ENCODE assay signal across 25 mouse cellular contexts in the genomic region with DNA sequence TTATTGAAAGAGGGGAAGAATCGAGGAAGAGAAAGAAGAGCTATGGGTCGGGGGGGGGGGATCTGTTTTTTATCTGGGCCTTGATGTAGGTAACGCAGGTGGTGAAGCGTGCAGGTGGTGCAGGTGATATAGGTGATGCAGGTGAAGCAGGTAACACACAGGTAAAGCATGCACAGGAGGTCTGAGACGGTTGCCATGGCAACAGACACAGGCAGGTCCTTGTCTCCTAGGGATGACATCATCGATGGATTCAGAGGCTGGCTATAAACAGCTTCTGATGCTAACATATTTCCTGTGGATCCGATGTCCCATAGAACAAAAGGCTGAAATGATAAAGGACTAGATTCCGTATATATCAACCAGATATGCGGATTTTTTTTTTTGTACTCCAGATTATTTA. TPM values are rescaled to one million over a fixed set of nuclear protein-coding genes. Genes with fewer than 3 reads are reported as not detected.
A peak's percentile ranks its signal among the peaks of the same experiment; 100 is the strongest.
DNase-seq lines count a peak whose midpoint lies in the region; ATAC-seq and TF ChIP-seq lines count a peak whose summit lies in the region.
"Had no signal": no experiment of that assay in that cellular context is flagged by ENCODE, and none has a peak within 500 bp of the region (broad histone marks: within the 10 kb centered on the region; RNA-seq: fewer than 3 reads in every experiment).

No protein-coding gene starts in this region.

- no peak for TF ChIP-seq CTCF in hindbrain, postnatal 0 days (IDR thresholded peaks at IDR 0.05; ENCODE audit: low read depth)
- no peak for TF ChIP-seq CTCF in midbrain, postnatal 0 days (IDR thresholded peaks at IDR 0.05)

- no peak overlapping the region for H3K4me3 ChIP-seq in forebrain, embryonic 14.5 days (ENCODE audit: low read depth, low read length)
- no peak overlapping the region for H3K4me3 ChIP-seq in forebrain, embryonic 11.5 days (ENCODE audit: low read depth, low read length)
- H3K4me3 ChIP-seq in hindbrain, postnatal 0 days (ENCODE audit: low read length), result no peak overlapping the region
- no peak overlapping the region for H3K4me3 ChIP-seq in hindbrain, embryonic 10.5 days
- H3K4me3 ChIP-seq in midbrain, postnatal 0 days (ENCODE audit: low read depth, low read length), result no peak overlapping the region
- no peak overlapping the region for H3K4me3 ChIP-seq in midbrain, embryonic 16.5 days (ENCODE audit: low read depth, low read length)
- H3K4me3 ChIP-seq: embryonic facial prominence, embryonic 12.5 days; embryonic facial prominence, embryonic 15.5 days; forebrain, embryonic 12.5 days; hindbrain, embryonic 12.5 days had no signal

- ATAC-seq in forebrain, embryonic 14.5 days, result no peak
- ATAC-seq in forebrain, embryonic 11.5 days (replicated peaks; ENCODE audit: low FRiP score), result no peak
- ATAC-seq in hindbrain, postnatal 0 days, result peak; percentile 70
- ATAC-seq in midbrain, postnatal 0 days (ENCODE audit: low FRiP score), result no peak
- no peak for ATAC-seq in midbrain, embryonic 16.5 days
- ATAC-seq: forebrain, embryonic 16.5 days; hindbrain, embryonic 16.5 days; inflammation-experienced regulatory T-cells, adult 6 months; intestine, embryonic 16.5 days had no signal

- H3K27ac ChIP-seq in forebrain, embryonic 14.5 days (ENCODE audit: low read depth, low read length), result no peak overlapping the region
- no peak overlapping the region for H3K27ac ChIP-seq in forebrain, embryonic 11.5 days (ENCODE audit: low read depth, low read length)
- H3K27ac ChIP-seq in hindbrain, postnatal 0 days, result no peak overlapping the region
- no peak overlapping the region for H3K27ac ChIP-seq in hindbrain, embryonic 10.5 days
- H3K27ac ChIP-seq in midbrain, postnatal 0 days (ENCODE audit: low read depth, low read length), result no peak overlapping the region
- H3K27ac ChIP-seq in midbrain, embryonic 16.5 days (ENCODE audit: low read length), result no peak overlapping the region
- H3K27ac ChIP-seq: embryonic facial prominence, embryonic 12.5 days; embryonic facial prominence, embryonic 15.5 days; forebrain, embryonic 12.5 days; hindbrain, embryonic 12.5 days had no signal

- DNase-seq in forebrain, embryonic 14.5 days (ENCODE audit: low spot score), result peak; percentile 16
- DNase-seq in forebrain, embryonic 11.5 days (ENCODE audit: low spot score), result no peak
- peak; percentile 56 for DNase-seq in hindbrain, postnatal 0 days (ENCODE audit: low spot score)
- no peak for DNase-seq in hindbrain, embryonic 10.5 days (ENCODE audit: low spot score)
- peak; percentile 53 for DNase-seq in midbrain, postnatal 0 days (ENCODE audit: low spot score)
- DNase-seq: adrenal gland, postnatal 10 days; adrenal gland, postnatal 36 days; cerebellum, adult 11 months; cerebellum, adult 2 months; cerebellum, adult 9-11 months; cerebellum, postnatal 25 days; gastrocnemius, postnatal 10 days; gastrocnemius, postnatal 36 days; heart, postnatal 36 days had no signal

- no peaks in the 10 kb centered on the region for H3K9me3 ChIP-seq in forebrain, embryonic 14.5 days (replicated peaks; ENCODE audit: control insufficient read depth, low read length)
- no peaks in the 10 kb centered on the region for H3K9me3 ChIP-seq in forebrain, embryonic 11.5 days (ENCODE audit: control insufficient read depth, low read length)
- no peaks in the 10 kb centered on the region for H3K9me3 ChIP-seq in hindbrain, postnatal 0 days (ENCODE audit: low read length)
- no peaks in the 10 kb centered on the region for H3K9me3 ChIP-seq in hindbrain, embryonic 10.5 days
- H3K9me3 ChIP-seq in midbrain, postnatal 0 days (ENCODE audit: low read length), result no peaks in the 10 kb centered on the region
- no peaks in the 10 kb centered on the region for H3K9me3 ChIP-seq in midbrain, embryonic 16.5 days (replicated peaks; ENCODE audit: control insufficient read depth, low read length, poor library complexity, severe bottlenecking)
- H3K9me3 ChIP-seq: embryonic facial prominence, embryonic 12.5 days; embryonic facial prominence, embryonic 15.5 days; forebrain, embryonic 12.5 days; hindbrain, embryonic 12.5 days had no signal

- H3K36me3 ChIP-seq in forebrain, embryonic 14.5 days (ENCODE audit: control insufficient read depth, insufficient read depth, low read length), result no peaks in the 10 kb centered on the region
- H3K36me3 ChIP-seq in forebrain, embryonic 11.5 days (ENCODE audit: control insufficient read depth, insufficient read depth, low read length), result no peaks in the 10 kb centered on the region
- no peaks in the 10 kb centered on the region for H3K36me3 ChIP-seq in hindbrain, postnatal 0 days (ENCODE audit: insufficient read depth, low read length)
- H3K36me3 ChIP-seq in hindbrain, embryonic 10.5 days, result no peaks in the 10 kb centered on the region
- H3K36me3 ChIP-seq in midbrain, postnatal 0 days (ENCODE audit: insufficient read depth, low read length), result no peaks in the 10 kb centered on the region
- no peaks in the 10 kb centered on the region for H3K36me3 ChIP-seq in midbrain, embryonic 16.5 days (ENCODE audit: control insufficient read depth, insufficient read depth, low read length)
- H3K36me3 ChIP-seq: embryonic facial prominence, embryonic 12.5 days; embryonic facial prominence, embryonic 15.5 days; forebrain, embryonic 12.5 days; hindbrain, embryonic 12.5 days had no signal

- H3K4me1 ChIP-seq in forebrain, embryonic 14.5 days (ENCODE audit: control insufficient read depth, insufficient read depth, low read length), result no peaks in the 10 kb centered on the region
- H3K4me1 ChIP-seq in forebrain, embryonic 11.5 days (replicated peaks; ENCODE audit: control insufficient read depth, insufficient read depth, low read length), result no peaks in the 10 kb centered on the region
- no peaks in the 10 kb centered on the region for H3K4me1 ChIP-seq in hindbrain, postnatal 0 days (ENCODE audit: insufficient read depth, low read length)
- no peaks in the 10 kb centered on the region for H3K4me1 ChIP-seq in hindbrain, embryonic 10.5 days (replicated peaks)
- no peaks in the 10 kb centered on the region for H3K4me1 ChIP-seq in midbrain, postnatal 0 days (ENCODE audit: insufficient read depth, low read length)
- H3K4me1 ChIP-seq in midbrain, embryonic 16.5 days (ENCODE audit: control insufficient read depth, insufficient read depth, low read length), result no peaks in the 10 kb centered on the region
- H3K4me1 ChIP-seq: embryonic facial prominence, embryonic 12.5 days; embryonic facial prominence, embryonic 15.5 days; forebrain, embryonic 12.5 days; hindbrain, embryonic 12.5 days had no signal

- H3K4me2 ChIP-seq in forebrain, embryonic 14.5 days (ENCODE audit: low read length), result no peak overlapping the region
- H3K4me2 ChIP-seq in forebrain, embryonic 11.5 days (ENCODE audit: low read depth, low read length, severe bottlenecking), result no peak overlapping the region
- H3K4me2 ChIP-seq in hindbrain, postnatal 0 days (ENCODE audit: low read depth, low read length), result no peak overlapping the region
- no peak overlapping the region for H3K4me2 ChIP-seq in midbrain, postnatal 0 days (ENCODE audit: low read depth, low read length, poor library complexity, severe bottlenecking)
- H3K4me2 ChIP-seq in midbrain, embryonic 16.5 days (ENCODE audit: low read length), result no peak overlapping the region
- H3K4me2 ChIP-seq: embryonic facial prominence, embryonic 12.5 days; embryonic facial prominence, embryonic 15.5 days; forebrain, embryonic 12.5 days; heart, embryonic 11.5 days; hindbrain, embryonic 12.5 days had no signal

- no peak overlapping the region for H3K9ac ChIP-seq in forebrain, embryonic 14.5 days (ENCODE audit: low read length)
- no peak overlapping the region for H3K9ac ChIP-seq in forebrain, embryonic 11.5 days (ENCODE audit: low read length)
- no peak overlapping the region for H3K9ac ChIP-seq in hindbrain, postnatal 0 days (replicated peaks; ENCODE audit: low read length)
- no peak overlapping the region for H3K9ac ChIP-seq in midbrain, postnatal 0 days (replicated peaks; ENCODE audit: low read length, poor library complexity, severe bottlenecking)
- H3K9ac ChIP-seq in midbrain, embryonic 16.5 days (ENCODE audit: low read depth, low read length), result no peak overlapping the region
- H3K9ac ChIP-seq: embryonic facial prominence, embryonic 12.5 days; embryonic facial prominence, embryonic 15.5 days; forebrain, embryonic 12.5 days; hindbrain, embryonic 12.5 days had no signal

- 87% methylated on average over 9 of the region's 9 CpGs for WGBS in forebrain, embryonic 14.5 days
- 88% methylated on average over 9 of the region's 9 CpGs for WGBS in forebrain, embryonic 11.5 days
- 80% methylated on average over 9 of the region's 9 CpGs for WGBS in hindbrain, postnatal 0 days
- WGBS in hindbrain, embryonic 10.5 days, result 84% methylated on average over 9 of the region's 9 CpGs
- WGBS in midbrain, postnatal 0 days, result 83% methylated on average over 9 of the region's 9 CpGs
- 83% methylated on average over 9 of the region's 9 CpGs for WGBS in midbrain, embryonic 16.5 days

- no peaks in the 10 kb centered on the region for H3K27me3 ChIP-seq in forebrain, embryonic 14.5 days (replicated peaks; ENCODE audit: control insufficient read depth, insufficient read depth, low read length)
- H3K27me3 ChIP-seq in forebrain, embryonic 11.5 days (ENCODE audit: control insufficient read depth, insufficient read depth, low read length), result no peaks in the 10 kb centered on the region
- H3K27me3 ChIP-seq in hindbrain, postnatal 0 days (ENCODE audit: insufficient read depth, low read length), result no peaks in the 10 kb centered on the region
- no peaks in the 10 kb centered on the region for H3K27me3 ChIP-seq in hindbrain, embryonic 10.5 days (ENCODE audit: insufficient read depth, poor library complexity, severe bottlenecking)
- H3K27me3 ChIP-seq in midbrain, postnatal 0 days (ENCODE audit: insufficient read depth, low read length), result no peaks in the 10 kb centered on the region
- H3K27me3 ChIP-seq in midbrain, embryonic 16.5 days (ENCODE audit: control insufficient read depth, insufficient read depth, low read depth, low read length), result no peaks in the 10 kb centered on the region
- H3K27me3 ChIP-seq: embryonic facial prominence, embryonic 12.5 days; embryonic facial prominence, embryonic 15.5 days; forebrain, embryonic 12.5 days; hindbrain, embryonic 12.5 days had no signal

RNA-seq across cellular contexts. Expression of gene Pitx2, which starts 51.3 kb away (rescaled TPM):
- 9.3 and 13.7 TPM in 2 replicates for polyA plus RNA-seq in forebrain, embryonic 14.5 days (2014; fragmentation: Nextera tagmentation; extraction: Ambion mirVana)
- 9.2 and 11.9 TPM in 2 replicates for polyA plus RNA-seq in forebrain, embryonic 11.5 days (2014; fragmentation: Nextera tagmentation; extraction: Ambion mirVana)
- total RNA-seq in hindbrain, postnatal 0 days (2014; rRNA removed), result 0.61 and 2.4 TPM in 2 replicates
- polyA plus RNA-seq in hindbrain, postnatal 0 days (2015; fragmentation: Nextera tagmentation; extraction: Ambion mirVana), result 1.0 TPM in 2 replicates
- polyA plus RNA-seq in hindbrain, embryonic 10.5 days (2016; fragmentation: Nextera tagmentation; extraction: Ambion mirVana), result 7.1 and 21.1 TPM in 2 replicates
- 10.4 and 13.5 TPM in 2 replicates for total RNA-seq in midbrain, postnatal 0 days (2014; rRNA removed)
- polyA plus RNA-seq in midbrain, postnatal 0 days (2015; fragmentation: Nextera tagmentation; extraction: Ambion mirVana), result 28.7 and 29.9 TPM in 2 replicates
- 29.0 and 37.9 TPM in 2 replicates for polyA plus RNA-seq in midbrain, embryonic 16.5 days (2015; fragmentation: Nextera tagmentation; extraction: Ambion mirVana)
- total RNA-seq: adrenal gland, postnatal 36 days; granulocyte monocyte progenitor cell, adult 5-6 weeks had no signal

Comparison
In these comparisons a context has a peak if more than half of its experiments do, and no peak if none do; other contexts are left out.
1. DNase-seq: peak in forebrain, embryonic 14.5 days (single experiment), hindbrain, postnatal 0 days (single experiment) and midbrain, postnatal 0 days (single experiment); none in forebrain, embryonic 11.5 days (single experiment) and hindbrain, embryonic 10.5 days (single experiment).